Mouse (Mus musculus) G1E (cell line): ENCODE measurements around the gene Ddx1.

Experiments
- CTCF ChIP-seq: IDR thresholded peaks from 2 replicates; pipeline ENCODE4 v1.5.1; 2012; ENCODE audit warnings: low read depth, low read length, inconsistent platforms, mixed read lengths
- TAL1 ChIP-seq: conservative IDR thresholded peaks from 2 replicates; pipeline ENCODE4 v1.6.1; 2012; ENCODE audit warnings: low read depth, low read length, inconsistent platforms, mixed read lengths

GRCm38 (mm10) chr12:13268412-13268811 lies 19.4 kb upstream of the Ddx1 start:
- no peak for TF ChIP-seq CTCF
- TF ChIP-seq TAL1: no peak
